Mouse (Mus musculus): ENCODE results near the gene Ift122. TPM values are rescaled to one million over a fixed set of nuclear protein-coding genes. Genes with fewer than 3 reads are reported as not detected.
A peak's percentile ranks its signal among the peaks of the same experiment; 100 is the strongest.
"Not testable (repeated sequence)": the region's sequence is repeated elsewhere in the genome, so short reads cannot be mapped to it uniquely, and the experiment has no call there.

The Ift122 gene
- polyA plus RNA-seq, 1 experiment from 2014 or later, result 30.7 TPM

- peak overlapping the region; percentile 74 for H3K27ac ChIP-seq (replicated peaks)
- WGBS, result 4% methylated on average over 5 of the region's 11 CpGs
Measured at GRCm38 (mm10) chr6:115823850-115824464, 29.3 kb upstream of the Ift122 start.

GRCm38 (mm10) chr6:115830779-115831601 is 22.3 kb upstream of the Ift122 start:
- WGBS, result 86% methylated on average over 6 of the region's 6 CpGs
- Histone ChIP-seq H3K9me3 (no peaks in the 10 kb centered on the region), H3K4me3 (no peak overlapping the region), H3K27me3 (replicated peaks; ENCODE audit: low read depth, poor library complexity, severe bottlenecking) (no peaks in the 10 kb centered on the region), H3K4me1 (no peaks in the 10 kb centered on the region), H3K36me3 (replicated peaks) (peaks cover 17% of the 10 kb centered on the region), H3K27ac (replicated peaks) (no peak overlapping the region)
- no peak for DNase-seq (ENCODE audit: low spot score)

More at GRCm38 (mm10) chr6:115823850-115824464, 29.3 kb upstream of the Ift122 start:
- H3K36me3 ChIP-seq (replicated peaks); H3K9me3 ChIP-seq; H3K27me3 ChIP-seq (replicated peaks; ENCODE audit: low read depth, poor library complexity, severe bottlenecking); H3K4me1 ChIP-seq: not testable (repeated sequence)
- peak; percentile 89 for DNase-seq (ENCODE audit: low spot score)
- peak overlapping the region; percentile 41 for H3K4me3 ChIP-seq

- WGBS, result 93% methylated on average over 2 of the region's 2 CpGs
- peaks cover 17% of the 10 kb centered on the region for H3K36me3 ChIP-seq (replicated peaks)
- peaks cover 4% of the 10 kb centered on the region; the same call in 1 of the 2 replicates for H3K4me1 ChIP-seq
- no peaks in the 10 kb centered on the region for H3K9me3 ChIP-seq
- no peaks in the 10 kb centered on the region for H3K27me3 ChIP-seq (replicated peaks; ENCODE audit: low read depth, poor library complexity, severe bottlenecking)
- no peak overlapping the region for H3K4me3 ChIP-seq
- no peak overlapping the region for H3K27ac ChIP-seq (replicated peaks)
- DNase-seq (ENCODE audit: low spot score), result no peak
Measured at GRCm38 (mm10) chr6:115832152-115832850, 21.0 kb upstream of the Ift122 start.

GRCm38 (mm10) chr6:115833861-115834260 is 19.4 kb upstream of the Ift122 start:
- H3K4me3 ChIP-seq, result no peak overlapping the region
- H3K4me1 ChIP-seq, result peaks cover 18% of the 10 kb centered on the region
- DNase-seq (ENCODE audit: low spot score), result no peak
- H3K27me3 ChIP-seq (replicated peaks; ENCODE audit: low read depth, poor library complexity, severe bottlenecking), result no peaks in the 10 kb centered on the region
- H3K9me3 ChIP-seq, result no peaks in the 10 kb centered on the region
- H3K27ac ChIP-seq (replicated peaks), result no peak overlapping the region
- H3K36me3 ChIP-seq (replicated peaks), result peaks cover 17% of the 10 kb centered on the region

- Histone ChIP-seq H3K36me3 (replicated peaks) (peaks cover 31% of the 10 kb centered on the region), H3K27ac (replicated peaks) (peak within 1 kb of the TSS; percentile 81), H3K27me3 (replicated peaks; ENCODE audit: low read depth, poor library complexity, severe bottlenecking) (no peaks in the 10 kb centered on the region), H3K9me3 (no peaks in the 10 kb centered on the region), H3K4me3 (peak within 1 kb of the TSS; percentile 58), H3K4me1 (peaks cover 19% of the 10 kb centered on the region)
- DNase-seq (ENCODE audit: low spot score), result peak; percentile 78
- 1% methylated on average over 19 of the region's 19 CpGs for WGBS
Measured at GRCm38 (mm10) chr6:115838161-115838597, 15.1 kb upstream of the Ift122 start, which contains the start of gene Efcab12. TSS of gene Efcab12 (minus strand) at chr6:115838412.

- Histone ChIP-seq H3K4me1 (peaks cover 19% of the 10 kb centered on the region), H3K27ac (replicated peaks) (no peak overlapping the region), H3K36me3 (replicated peaks) (peaks cover 37% of the 10 kb centered on the region), H3K27me3 (replicated peaks; ENCODE audit: low read depth, poor library complexity, severe bottlenecking) (no peaks in the 10 kb centered on the region), H3K9me3 (no peaks in the 10 kb centered on the region), H3K4me3 (peak overlapping the region; percentile 58)
- WGBS, result 61% methylated on average over 5 of the region's 5 CpGs
- no peak for DNase-seq (ENCODE audit: low spot score)
Measured at GRCm38 (mm10) chr6:115838745-115839144, 14.5 kb upstream of the Ift122 start.

- H3K27ac ChIP-seq (replicated peaks), result no peak overlapping the region
- no peaks in the 10 kb centered on the region for H3K4me1 ChIP-seq
- 95% methylated on average over 4 of the region's 4 CpGs for WGBS
- H3K4me3 ChIP-seq, result no peak overlapping the region
- H3K27me3 ChIP-seq (replicated peaks; ENCODE audit: low read depth, poor library complexity, severe bottlenecking), result no peaks in the 10 kb centered on the region
- no peaks in the 10 kb centered on the region for H3K9me3 ChIP-seq
- H3K36me3 ChIP-seq (replicated peaks), result peaks cover 84% of the 10 kb centered on the region
- DNase-seq (ENCODE audit: low spot score), result no peak
Measured at GRCm38 (mm10) chr6:115845006-115845405, 8.3 kb upstream of the Ift122 start.

GRCm38 (mm10) chr6:115846640-115847411 is 6.4 kb upstream of the Ift122 start:
- H3K4me3 ChIP-seq, result no peak overlapping the region
- H3K9me3 ChIP-seq, result no peaks in the 10 kb centered on the region
- H3K4me1 ChIP-seq, result peaks cover 2% of the 10 kb centered on the region; the same call in 1 of the 2 replicates
- H3K27ac ChIP-seq (replicated peaks), result no peak overlapping the region
- 45% methylated on average over 8 of the region's 8 CpGs for WGBS
- peaks cover 82% of the 10 kb centered on the region for H3K36me3 ChIP-seq (replicated peaks)
- no peaks in the 10 kb centered on the region for H3K27me3 ChIP-seq (replicated peaks; ENCODE audit: low read depth, poor library complexity, severe bottlenecking)
- peak; percentile 64 for DNase-seq (ENCODE audit: low spot score)

- H3K9me3 ChIP-seq, result no peaks in the 10 kb centered on the region
- no peak for DNase-seq (ENCODE audit: low spot score)
- WGBS, result 95% methylated on average over 10 of the region's 10 CpGs
- H3K4me1 ChIP-seq, result peaks cover 9% of the 10 kb centered on the region
- peaks cover 63% of the 10 kb centered on the region for H3K36me3 ChIP-seq (replicated peaks)
- H3K4me3 ChIP-seq, result no peak overlapping the region
- H3K27me3 ChIP-seq (replicated peaks; ENCODE audit: low read depth, poor library complexity, severe bottlenecking), result no peaks in the 10 kb centered on the region
- no peak overlapping the region for H3K27ac ChIP-seq (replicated peaks)
Measured at GRCm38 (mm10) chr6:115848598-115849304, 4.5 kb upstream of the Ift122 start.

GRCm38 (mm10) chr6:115852446-115853090 is 702 bp upstream of the Ift122 start:
- 6% methylated on average over 20 of the region's 20 CpGs for WGBS
- Histone ChIP-seq H3K27ac (replicated peaks) (peak overlapping the region; percentile 90), H3K9me3 (no peaks in the 10 kb centered on the region), H3K4me3 (peak overlapping the region; percentile 77), H3K4me1 (peaks cover 24% of the 10 kb centered on the region), H3K27me3 (replicated peaks; ENCODE audit: low read depth, poor library complexity, severe bottlenecking) (no peaks in the 10 kb centered on the region), H3K36me3 (replicated peaks) (peaks cover 30% of the 10 kb centered on the region)
- DNase-seq (ENCODE audit: low spot score), result no peak

GRCm38 (mm10) chr6:115853985-115854384 is 715 bp downstream of the Ift122 start:
- H3K27me3 ChIP-seq (replicated peaks; ENCODE audit: low read depth, poor library complexity, severe bottlenecking), result no peaks in the 10 kb centered on the region
- H3K27ac ChIP-seq (replicated peaks), result peak overlapping the region; percentile 90
- peaks cover 16% of the 10 kb centered on the region for H3K36me3 ChIP-seq (replicated peaks)
- H3K9me3 ChIP-seq, result no peaks in the 10 kb centered on the region
- H3K4me1 ChIP-seq, result peaks cover 24% of the 10 kb centered on the region
- H3K4me3 ChIP-seq, result peak overlapping the region; percentile 77
- DNase-seq (ENCODE audit: low spot score), result peak; percentile 28
- WGBS, result 48% methylated on average over 7 of the region's 7 CpGs
